8 mouse cellular contexts compared by ENCODE assay signal in the genomic region with DNA sequence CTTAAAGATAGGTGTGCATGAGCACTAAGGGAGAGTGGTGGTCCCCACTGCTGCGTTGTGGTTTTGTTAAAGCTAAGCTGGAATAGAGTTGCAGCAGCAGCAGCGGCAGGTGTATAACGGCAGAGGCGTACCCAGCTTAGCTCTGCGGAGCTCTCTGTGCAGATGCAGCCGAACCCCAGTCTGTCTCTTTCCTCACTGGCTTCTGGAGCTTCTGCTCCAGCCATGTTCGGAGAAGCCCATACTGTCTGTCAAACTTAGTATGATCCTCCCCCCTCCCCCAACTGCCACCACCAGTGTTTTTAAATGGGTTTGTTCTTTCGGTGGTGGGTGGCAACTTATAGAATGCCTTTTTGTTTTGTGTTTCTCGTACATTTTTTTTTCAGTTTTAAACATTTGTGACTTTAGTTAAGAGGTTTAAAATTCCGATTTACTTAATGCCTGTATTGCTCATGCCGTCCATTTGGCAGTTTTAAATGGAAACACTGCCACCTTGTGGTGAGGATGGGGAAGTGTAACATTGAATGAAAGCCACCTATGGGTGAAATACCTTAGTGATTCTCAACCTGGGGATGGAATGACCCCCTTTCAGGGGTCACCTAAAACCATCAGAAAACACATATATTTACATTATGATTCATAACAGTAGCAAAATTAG.
DNase-seq lines count a peak whose midpoint lies in the region; ATAC-seq lines count a peak whose summit lies in the region.

No protein-coding gene starts in this region.

- peak; percentile 34 for DNase-seq in cerebellum, adult 9-10 months
- DNase-seq in B cell, adult 2 months: peak; percentile 66 to 70
- peak; percentile 52 to 74 for DNase-seq in cerebellum, postnatal 14 days
- peak; percentile 62 to 76 for DNase-seq in heart, postnatal 10 days
- peak; percentile 26 to 36 for DNase-seq in natural killer cell, adult 2 months (ENCODE audit: low spot score in 2 of 2)
- no peak for DNase-seq in spleen, adult 18-20 months

- intact Hi-C loops in heart, postnatal 10 days (cut with DNase I): loop anchor here (1.0 to 10.0 kb wide), 5 partner anchors 39 to 614 kb away; a partner anchor contains a TSS

- H3K4me1 ChIP-seq in liver, embryonic 12.5 days: peaks cover 3% of the 10 kb centered on the region; the same call in 1 of the 2 replicates

- H3K27me3 ChIP-seq in liver, embryonic 12.5 days (replicated peaks): no peaks in the 10 kb centered on the region

- 36% methylated on average over 11 of the region's 11 CpGs for WGBS in liver, embryonic 12.5 days (ENCODE audit: insufficient replicate concordance)

- no peak overlapping the region for H3K9ac ChIP-seq in liver, embryonic 12.5 days

- no peak overlapping the region for H3K27ac ChIP-seq in liver, embryonic 12.5 days

- H3K4me3 ChIP-seq in liver, embryonic 12.5 days: no peak overlapping the region

- ATAC-seq in cerebellum, adult (ENCODE audit: insufficient number of reproducible peaks, low FRiP score, low TSS enrichment): no peak
- ATAC-seq in liver, embryonic 12.5 days: no peak

- H3K4me2 ChIP-seq in liver, embryonic 12.5 days: peak overlapping the region; percentile 38

- peaks cover 4% of the 10 kb centered on the region; the same call in 1 of the 2 replicates for H3K36me3 ChIP-seq in liver, embryonic 12.5 days

- H3K9me3 ChIP-seq in liver, embryonic 12.5 days (replicated peaks): no peaks in the 10 kb centered on the region

Comparison
In these comparisons a context has a peak if more than half of its experiments do, and no peak if none do; other contexts are left out.
1. DNase-seq: peak in cerebellum, adult 9-10 months (single experiment), B cell, adult 2 months (2 of 2), cerebellum, postnatal 14 days (2 of 2), heart, postnatal 10 days (2 of 2) and natural killer cell, adult 2 months (2 of 2); none in spleen, adult 18-20 months (0 of 2).